Mouse (Mus musculus) cerebellum, postnatal 25 days (tissue): ENCODE measurements around the gene Gm45213.

ENCODE experiments used
- DNase-seq, 2 experiments: peaks; one replicate each; pipeline ENCODE4 v3.0.0; 2021; ENCODE audit warnings: mixed read lengths in 2 of 2

The Gm45213 gene

DNA sequence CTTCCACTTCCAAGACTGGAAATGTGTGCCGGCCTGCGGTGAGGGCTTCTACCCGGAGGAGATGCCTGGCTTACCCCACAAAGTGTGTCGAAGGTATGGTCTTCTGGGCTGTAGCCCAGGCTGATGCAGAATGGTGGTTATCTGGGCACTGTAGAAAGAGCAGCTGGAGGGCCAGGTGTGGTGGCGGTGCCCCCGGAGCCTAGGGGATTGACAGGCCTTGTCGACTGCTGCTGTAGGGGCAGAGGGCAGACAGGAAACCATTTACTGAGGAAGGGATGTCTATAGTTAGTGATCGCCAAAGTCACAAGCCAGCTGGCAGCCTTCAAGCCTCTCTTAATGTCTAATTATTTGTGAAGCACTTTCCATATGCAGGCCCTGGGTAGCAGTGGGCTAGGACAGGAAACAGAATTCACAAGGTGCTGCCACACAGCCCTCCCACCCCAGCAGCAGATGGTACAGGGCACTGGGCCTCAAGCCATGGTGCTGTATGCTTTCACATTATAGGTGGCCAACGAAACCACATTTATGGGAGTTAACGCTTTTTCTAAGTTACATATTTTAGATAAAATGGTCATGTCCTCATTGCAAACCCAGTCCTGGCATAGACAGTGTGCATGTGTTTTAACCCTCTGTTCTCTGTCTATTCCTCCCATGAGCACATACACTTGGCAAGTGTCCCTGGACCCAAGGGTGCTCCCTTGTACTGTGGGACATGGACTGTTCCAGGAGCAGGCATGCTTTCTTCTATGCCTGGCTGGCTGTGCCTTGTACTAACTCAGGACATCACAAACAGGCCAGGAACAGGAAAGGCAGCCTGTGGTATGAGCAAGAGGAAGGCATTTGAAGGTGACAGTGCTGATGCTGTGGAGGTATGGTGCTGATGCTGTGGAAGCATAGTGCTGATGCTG is at the start of gene Gm45213:
TSS of gene Gm45213 (plus strand) at position 51 of the 908 bp plus-strand sequence.
- DNase-seq, result peak; percentile 77 to 79

GRCm38 (mm10) chr7:66001035-66001754 is 42.2 kb upstream of the Gm45213 start:
- DNase-seq, result peak; percentile 51 to 69

- no peak for DNase-seq
Measured at GRCm38 (mm10) chr7:66001797-66002196, 41.6 kb upstream of the Gm45213 start.

- DNase-seq, result peak in 1 of 2 experiments; percentile 33
Measured at GRCm38 (mm10) chr7:66003447-66003846, 40.0 kb upstream of the Gm45213 start.

DNA sequence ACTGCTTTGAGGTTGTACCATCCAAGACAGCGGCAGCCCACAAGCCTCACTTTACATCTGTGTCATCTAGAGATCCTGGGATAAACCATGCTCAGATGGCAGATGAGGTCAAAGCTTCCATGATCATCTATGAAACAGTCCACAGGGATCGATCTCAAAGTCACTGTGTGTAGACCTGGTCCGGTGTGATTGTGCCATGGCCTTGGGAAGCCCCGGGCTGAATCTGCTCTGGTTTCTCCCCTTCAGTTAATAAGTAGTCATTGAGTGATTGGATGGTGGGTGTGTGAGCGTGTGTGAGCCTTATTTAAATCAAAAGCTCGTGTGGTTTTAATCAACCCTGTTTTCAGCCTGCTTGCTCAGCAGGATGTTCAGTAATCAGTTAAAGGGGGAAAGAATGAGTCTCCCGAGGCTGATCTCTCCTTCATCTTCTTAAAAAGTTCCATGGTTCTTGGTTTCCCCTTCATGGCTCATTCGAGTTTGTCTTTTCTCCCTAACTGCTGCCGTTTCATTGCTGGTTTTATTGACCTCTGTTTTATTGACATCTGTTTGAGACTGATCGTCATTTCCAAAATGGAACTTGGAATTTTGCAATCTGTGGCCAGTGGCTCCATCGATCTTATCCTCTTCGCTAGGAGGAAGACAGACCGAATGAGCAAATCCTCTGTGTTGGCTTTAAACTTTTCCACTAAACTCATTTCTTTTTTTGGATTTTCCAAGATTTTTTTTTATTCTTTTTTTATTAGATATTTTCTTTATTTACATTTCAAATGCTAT is 39.4 kb upstream of the Gm45213 start:
- no peak for DNase-seq

DNA sequence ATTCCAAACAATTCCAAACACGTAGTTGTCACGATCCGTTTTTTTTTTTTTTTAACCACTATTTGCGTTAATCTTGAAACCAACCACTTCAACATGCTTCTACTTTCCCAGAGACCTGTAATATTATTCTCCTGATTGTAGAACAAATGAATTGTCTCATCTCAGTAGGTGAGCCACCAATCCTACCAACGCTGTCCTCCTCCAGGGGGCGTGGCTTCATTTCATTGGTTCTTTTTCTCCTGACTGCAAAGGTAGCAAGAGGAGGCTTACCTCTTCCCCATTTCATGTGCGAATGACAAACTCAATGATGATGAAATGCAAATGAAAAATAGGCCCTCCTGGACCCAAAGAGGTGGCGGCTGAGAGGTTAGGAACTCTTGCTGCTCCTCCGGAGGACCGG is 38.3 kb upstream of the Gm45213 start:
- no peak for DNase-seq

GRCm38 (mm10) chr7:66008161-66008891 is 35.1 kb upstream of the Gm45213 start:
- peak; percentile 89 to 91 for DNase-seq

- peak; percentile 53 to 65 for DNase-seq
Measured at GRCm38 (mm10) chr7:66008892-66009273, 34.5 kb upstream of the Gm45213 start.

DNA sequence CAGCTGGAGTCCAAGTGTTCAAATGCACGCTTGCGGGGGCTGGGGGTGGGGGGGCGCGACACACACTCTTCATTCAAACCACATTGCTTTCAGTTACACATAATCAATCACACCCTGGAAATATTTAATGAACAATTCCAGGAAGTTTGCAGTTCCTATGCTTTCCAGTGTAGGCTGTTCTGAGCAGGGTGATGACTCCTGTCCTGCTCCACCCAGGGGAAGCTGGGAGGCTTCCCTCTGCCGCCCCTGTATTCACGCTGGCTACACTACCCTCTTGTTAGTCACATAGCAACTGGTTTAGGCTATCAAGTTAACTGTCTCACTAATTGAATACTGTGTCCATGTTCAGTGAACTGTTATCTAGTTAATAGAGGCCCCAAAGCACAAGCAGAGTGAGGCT is 32.9 kb upstream of the Gm45213 start:
- no peak for DNase-seq

GRCm38 (mm10) chr7:66027747-66028146 is 15.7 kb upstream of the Gm45213 start:
- DNase-seq, result peak in 1 of 2 experiments; percentile 65

DNA sequence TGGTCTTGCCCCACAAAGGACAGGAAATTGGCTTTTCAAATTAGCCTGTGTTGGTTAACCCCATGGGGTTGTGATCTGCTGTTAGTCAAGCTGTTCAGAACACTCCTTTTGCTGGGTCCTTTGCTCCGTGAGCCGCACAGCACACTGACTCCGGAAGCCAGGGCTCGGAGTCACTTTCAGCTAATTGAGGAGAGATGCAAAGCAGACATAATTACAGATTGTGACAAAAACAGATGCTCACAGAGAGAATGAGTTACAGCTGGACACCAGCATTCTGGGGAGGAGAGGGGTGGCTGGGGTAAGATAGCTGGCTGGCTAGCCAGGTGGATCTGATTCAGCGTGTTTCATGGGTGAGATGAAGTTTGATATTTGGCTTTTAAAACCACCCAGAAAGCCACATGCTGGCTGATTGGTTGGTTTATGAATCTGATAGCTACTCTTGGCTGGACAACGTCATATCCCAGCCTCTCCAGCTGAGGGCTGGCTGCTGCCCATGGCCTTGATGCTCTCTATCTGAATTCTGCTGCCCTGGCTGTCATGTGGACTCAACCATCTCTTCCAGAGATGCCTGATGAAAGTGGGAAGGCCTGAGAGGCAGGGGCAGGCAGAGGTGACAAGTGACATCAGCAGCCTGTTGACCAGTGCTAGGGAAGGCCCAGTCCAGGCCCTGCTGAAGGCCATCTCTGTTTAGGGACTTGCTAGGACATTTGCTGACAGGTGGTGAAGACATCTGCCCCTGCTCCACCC is 14.5 kb upstream of the Gm45213 start:
- DNase-seq, result no peak

GRCm38 (mm10) chr7:66036809-66037208 is 6.6 kb upstream of the Gm45213 start:
- DNase-seq, result no peak

DNA sequence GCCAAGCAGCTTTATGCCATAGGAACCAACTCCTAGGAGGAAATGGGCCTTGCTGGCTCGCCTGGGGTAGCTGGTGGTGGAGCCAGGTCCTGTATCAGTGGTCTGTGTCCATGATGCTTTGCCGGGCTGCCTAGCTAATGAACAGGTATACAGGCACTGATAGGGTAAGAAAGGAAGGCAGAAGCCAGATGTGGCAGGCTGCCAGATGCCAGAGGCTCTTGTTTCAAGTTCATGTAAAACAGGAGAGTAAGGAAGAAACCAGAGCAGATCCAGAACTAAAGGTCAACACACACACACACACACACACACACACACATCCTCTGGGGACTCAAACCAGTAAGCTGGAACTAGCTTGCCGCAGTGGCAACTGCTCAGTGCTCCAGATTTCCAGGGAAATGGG is 5.1 kb upstream of the Gm45213 start:
- peak; percentile 35 to 47 for DNase-seq

GRCm38 (mm10) chr7:66038730-66039129 is 4.7 kb upstream of the Gm45213 start:
- DNase-seq, result peak; percentile 63 to 69

DNA sequence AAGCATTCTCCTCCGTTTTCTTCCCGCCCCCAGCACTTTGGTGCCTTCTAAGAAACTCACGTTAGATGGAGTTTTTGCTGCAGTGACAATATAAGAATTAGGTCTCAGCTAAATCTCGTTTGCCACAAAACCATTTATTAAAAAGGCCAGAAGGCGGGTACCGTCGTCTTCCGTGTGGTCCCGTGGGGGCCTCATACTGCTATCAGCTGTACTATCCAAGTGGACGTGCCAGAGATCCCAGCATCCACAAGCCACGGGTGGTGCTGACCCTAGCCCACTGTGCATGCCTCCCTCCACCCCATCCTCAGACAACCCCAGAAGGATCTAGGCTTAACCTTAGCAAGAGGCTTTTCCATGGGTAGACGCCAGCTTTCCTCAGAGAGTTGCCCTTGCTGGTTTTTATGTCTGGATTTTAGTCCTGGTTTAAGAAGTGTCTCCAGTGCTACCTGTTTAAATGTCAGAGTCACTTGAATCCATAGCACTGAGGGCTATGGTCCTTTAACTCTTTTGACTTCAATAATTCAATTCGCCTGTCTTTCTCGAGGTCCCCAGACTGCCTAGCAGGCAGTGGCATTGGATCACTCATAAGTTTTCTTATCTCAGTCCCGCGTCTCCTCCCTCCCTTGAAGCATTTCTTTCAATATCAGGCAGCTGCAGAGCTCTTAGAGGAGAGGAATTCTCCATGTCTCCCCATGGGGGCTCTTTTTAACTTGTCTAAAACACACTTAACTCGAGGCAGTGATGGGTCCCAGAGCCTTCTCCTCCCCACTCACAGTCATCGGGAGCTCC is 3.2 kb upstream of the Gm45213 start:
- no peak for DNase-seq

GRCm38 (mm10) chr7:66044617-66045016 is 1.2 kb downstream of the Gm45213 start:
- no peak for DNase-seq

DNA sequence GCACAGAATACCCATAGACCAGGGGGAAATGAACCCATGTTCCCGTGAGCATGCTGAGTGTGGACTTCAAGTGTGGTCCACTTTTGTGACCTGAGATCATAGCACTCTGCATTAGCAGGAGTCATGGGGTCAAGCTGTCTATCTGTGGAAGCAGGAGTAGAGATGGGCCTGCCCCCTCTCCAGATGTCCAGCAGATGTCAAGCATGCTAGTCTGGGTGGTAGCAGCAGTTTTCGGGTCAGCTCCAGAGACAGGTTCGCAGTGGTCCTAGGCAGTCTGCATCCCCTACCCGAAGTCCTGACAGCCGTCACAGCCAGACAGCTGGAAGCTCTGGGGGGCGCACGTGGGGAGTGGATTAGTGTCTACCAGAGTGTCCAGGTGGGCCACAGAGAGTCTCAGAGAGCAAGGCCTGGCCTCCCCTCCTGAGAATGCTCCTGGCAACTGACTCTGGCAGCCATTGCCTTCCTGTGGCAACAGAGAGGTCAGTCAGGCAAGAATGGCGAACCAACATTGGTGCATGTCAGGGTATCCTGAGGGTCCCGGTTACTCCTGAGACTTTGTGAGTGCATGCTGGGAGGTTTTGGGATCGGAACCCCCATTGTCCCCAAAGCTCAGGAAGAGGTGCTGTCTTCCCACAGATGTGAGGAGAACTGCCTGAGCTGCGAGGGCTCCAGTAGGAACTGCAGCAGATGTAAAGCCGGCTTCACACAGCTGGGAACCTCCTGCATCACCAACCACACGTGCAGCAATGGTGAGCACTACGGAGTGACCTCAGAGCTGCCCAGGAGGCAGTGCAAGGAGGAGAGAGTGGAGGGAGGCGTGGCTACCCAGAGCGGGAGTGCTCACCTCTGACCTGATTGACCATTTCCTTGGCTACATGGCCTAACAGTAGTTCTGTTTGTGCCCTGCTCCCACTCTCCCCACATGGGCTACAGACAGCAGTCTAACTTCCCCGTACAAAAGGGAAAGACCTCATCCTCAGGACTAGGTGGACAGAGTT is 3.8 kb downstream of the Gm45213 start:
- no peak for DNase-seq

DNA sequence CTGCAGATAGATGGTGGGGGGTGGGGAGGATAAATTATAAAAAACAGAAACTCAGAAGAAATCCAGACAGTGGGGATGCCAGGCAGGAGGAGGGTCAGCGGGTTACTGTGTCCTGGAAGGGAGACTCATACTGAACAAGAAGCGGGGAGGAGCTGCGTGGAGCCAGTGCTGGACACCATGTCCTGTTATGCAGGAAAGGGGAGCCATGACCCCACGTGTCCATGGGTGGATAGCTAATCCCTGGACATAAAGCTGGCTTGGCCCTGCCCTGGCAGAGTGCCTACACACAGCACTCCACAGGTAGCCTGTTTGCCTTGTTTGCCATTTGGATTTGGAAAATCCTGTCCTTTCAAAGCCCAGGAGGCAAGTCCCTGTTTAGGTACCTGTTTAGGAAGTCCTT is 4.6 kb downstream of the Gm45213 start:
- no peak for DNase-seq

DNA sequence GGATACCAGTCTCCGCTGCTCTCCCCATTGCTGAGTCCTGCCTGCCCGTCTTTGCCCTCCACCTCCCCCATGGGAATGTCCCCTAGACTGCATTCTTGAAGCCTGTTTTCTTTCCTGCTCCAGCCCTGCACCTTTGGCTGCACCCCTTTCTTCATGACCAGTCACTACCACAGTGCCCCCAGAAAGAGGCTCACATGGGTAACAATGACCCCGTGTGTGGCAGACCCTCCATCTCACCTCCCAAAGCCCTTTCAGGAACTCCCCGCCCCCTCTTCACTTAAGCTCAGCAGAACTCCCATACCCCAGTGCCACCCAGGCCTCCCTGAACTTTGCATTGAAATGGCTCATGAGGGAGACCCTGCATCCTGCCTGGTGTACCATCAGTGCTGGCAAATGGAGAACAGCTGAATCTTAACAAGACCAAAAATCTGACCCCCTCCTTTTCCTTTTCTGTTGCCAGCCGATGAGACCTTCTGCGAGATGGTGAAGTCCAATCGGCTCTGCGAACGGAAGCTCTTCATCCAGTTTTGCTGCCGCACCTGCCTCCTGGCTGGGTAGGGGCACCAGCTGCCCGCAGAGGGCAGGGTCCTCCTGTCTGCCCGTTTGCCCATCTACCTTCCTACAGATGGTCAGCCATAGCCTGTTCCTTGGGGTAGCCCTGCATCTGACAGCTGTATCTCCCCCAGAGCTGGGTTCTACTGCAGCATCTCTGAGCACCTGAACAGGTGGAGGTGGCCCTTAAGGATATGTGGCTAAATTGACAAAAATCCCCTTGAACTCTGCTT is 5.2 kb downstream of the Gm45213 start:
- no peak for DNase-seq
